Mouse (Mus musculus) left cerebral cortex, postnatal 25 days (tissue): ENCODE measurements around the gene Rps27. TPM values are rescaled to one million over a fixed set of nuclear protein-coding genes. Genes with fewer than 3 reads are reported as not detected.

Experiments used
- DNase-seq, 2 experiments: peaks; one replicate each; pipeline ENCODE4 v3.0.0; 2022; ENCODE audit warnings: low spot score in 2 of 2, mixed read lengths in 1 of 2
- intact Hi-C: fragments of 180-260 bp; cut with DNase I; formaldehyde crosslinking; loops from one replicate; pipeline ENCODE4 v1.15.1; 2025
- total RNA-seq, 2 experiments: library from RNA; stranded (reverse); gene quantifications; 2 replicates each; pipeline ENCODE4 v1.2.3; 2021

Rps27 gene
- total RNA-seq, 2 experiments from 2014 or later = 768 to 783 TPM

DNA sequence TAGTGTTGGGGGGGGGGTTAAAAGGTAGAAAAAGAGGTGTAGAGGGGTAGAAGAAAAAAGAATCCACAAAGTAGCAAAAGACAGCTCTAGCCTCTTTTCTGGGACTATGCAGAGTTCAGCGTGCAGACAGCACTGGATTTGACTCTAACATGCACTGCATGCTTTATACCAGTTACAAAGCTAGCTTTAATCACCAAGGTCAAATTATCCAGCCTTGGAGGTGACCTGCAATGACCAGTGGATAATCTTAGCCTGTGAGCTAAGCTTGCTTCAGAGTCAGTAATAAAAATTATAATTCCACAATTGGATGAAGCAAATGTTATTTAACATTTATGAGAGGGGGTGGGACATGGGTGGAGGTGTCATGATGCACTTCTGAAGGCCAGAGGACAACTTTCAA, 17.8 kb downstream of the Rps27 start:
- intact Hi-C loops = no loop called here
- DNase-seq = no peak

DNA sequence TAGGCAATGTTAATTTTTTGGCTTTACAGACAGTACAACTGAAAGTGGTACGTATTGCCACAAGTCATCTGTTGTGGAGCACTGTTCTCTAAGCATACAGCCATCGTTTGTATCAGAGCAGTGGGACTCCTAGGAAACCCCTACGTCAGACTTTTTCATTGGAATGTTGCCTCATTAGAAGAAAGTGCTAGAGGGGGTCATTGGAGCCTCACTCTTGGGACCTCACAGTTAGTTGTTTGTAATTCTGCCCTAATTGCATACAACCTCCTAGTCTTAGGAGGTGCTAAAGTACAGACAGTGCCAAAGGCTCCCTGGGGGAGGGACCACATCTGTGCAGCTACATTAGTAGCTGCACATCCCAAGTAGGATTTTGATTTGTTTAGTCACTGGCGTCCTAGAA, 18.7 kb downstream of the Rps27 start:
- DNase-seq = no peak

DNA sequence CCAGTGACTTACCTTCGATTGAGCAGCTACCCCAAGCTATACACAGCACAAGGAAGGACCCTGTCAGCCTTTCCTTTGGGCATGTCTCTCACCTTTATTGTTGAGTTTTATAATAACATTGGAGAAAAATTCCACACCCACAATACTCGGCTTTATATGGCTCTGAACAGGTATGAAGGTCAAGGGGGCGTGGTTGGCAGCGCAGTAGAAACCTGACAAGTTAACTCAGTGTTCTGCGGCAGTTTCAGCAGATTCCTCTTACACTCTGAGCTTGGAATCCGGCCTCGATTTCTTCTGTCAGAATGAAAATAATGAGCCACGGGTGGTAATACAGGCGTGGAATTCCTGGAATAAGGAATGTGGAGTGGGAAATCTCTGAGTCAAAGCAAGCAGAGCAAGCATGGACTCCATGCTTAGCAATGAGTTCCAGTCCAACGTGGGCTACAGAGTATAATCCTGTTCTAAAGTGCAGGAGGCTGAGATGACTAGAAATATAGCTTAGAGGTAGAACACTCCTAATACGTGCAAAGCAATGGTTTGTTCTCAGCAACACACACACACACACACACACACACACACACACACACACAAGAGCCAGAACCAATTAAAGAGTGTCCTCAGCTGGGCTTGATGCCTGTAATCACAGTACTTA, 22.5 kb downstream of the Rps27 start:
- intact Hi-C loops = no loop called here
- DNase-seq = no peak

More for the DNA sequence above, 18.7 kb downstream of the Rps27 start:
- intact Hi-C loops = no loop called here

DNA sequence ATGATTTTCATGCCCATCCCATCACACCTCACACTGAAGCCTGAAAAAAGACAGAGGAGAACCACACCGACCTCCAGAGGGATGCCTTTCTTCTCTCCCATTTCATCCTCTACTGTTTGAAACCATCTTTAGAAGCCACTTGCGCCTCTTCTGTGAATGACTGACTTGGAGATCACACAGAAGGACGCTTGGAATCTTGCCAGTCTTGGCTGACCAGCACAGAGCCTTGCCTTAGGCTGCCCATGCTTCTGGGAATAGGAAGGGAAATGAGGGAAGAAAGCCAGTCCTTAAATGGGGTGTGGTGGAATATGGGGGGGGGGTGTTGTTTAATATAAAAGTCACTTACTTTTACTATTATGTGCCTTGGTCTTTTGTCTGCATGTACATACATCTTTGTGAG, 29.9 kb downstream of the Rps27 start:
- DNase-seq = no peak
- intact Hi-C loops = no loop called here

DNA sequence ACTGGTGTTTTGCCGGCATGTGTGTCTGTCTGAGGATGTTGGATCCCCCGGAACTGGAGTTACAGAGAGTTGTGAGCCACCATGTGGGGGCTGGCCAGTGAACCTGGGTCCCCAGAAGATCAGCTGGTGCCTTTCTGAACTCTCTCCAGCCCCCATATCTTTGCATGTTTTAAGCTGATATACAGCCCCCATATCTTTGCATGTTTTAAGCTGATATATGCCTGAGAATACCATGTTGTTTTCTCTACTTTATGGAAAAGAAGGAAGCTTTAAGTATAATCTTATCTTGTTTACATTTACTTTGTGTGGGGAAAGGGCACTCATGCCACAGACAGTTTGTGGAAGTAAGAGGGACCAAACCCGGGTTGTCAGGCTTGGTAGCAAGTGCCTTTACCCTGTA, 33.9 kb downstream of the Rps27 start:
- intact Hi-C loops = no loop called here
- DNase-seq = no peak

Other genes starting within 250 kb of the Rps27 start
- 100 to 1,000 TPM in 1 of 2 experiments, 10 to 100 TPM in 1; 99.7 to 104 TPM for gene Hax1, start 214.9 kb downstream of the Rps27 start, total RNA-seq
- 10 to 100 TPM; 84.3 to 87.2 TPM for gene 4933434E20Rik, start 162.0 kb downstream of the Rps27 start, total RNA-seq
- 100 to 1,000 TPM; 182 to 205 TPM for gene Ubap2l, start 161.0 kb downstream of the Rps27 start, total RNA-seq
- gene Tpm3, start 141.0 kb downstream of the Rps27 start, total RNA-seq = 100 to 1,000 TPM; 190 to 191 TPM
- under 1 TPM; 0.27 to 0.46 TPM for gene Nup210l, start 109.5 kb downstream of the Rps27 start, total RNA-seq
- gene Rab13, start within 50 bp of the Rps27 start, total RNA-seq = 1 to 10 TPM; 6.0 to 8.0 TPM
- gene Jtb, start 17.9 kb upstream of the Rps27 start, total RNA-seq = 10 to 100 TPM; 43.2 to 44.7 TPM
- gene Creb3l4, start 29.9 kb upstream of the Rps27 start, total RNA-seq = not detected
- 10 to 100 TPM; 47.7 to 48.8 TPM for gene Slc39a1, start 34.5 kb upstream of the Rps27 start, total RNA-seq
- 10 to 100 TPM; 25.8 to 30.7 TPM for gene Crtc2, start 40.5 kb upstream of the Rps27 start, total RNA-seq
- gene Dennd4b, start 51.5 kb upstream of the Rps27 start, total RNA-seq = 10 to 100 TPM; 30.5 to 33.4 TPM
- 10 to 100 TPM; 88.3 to 97.4 TPM for gene Gatad2b, start 79.5 kb upstream of the Rps27 start, total RNA-seq
- 1 to 10 TPM; 7.2 to 8.1 TPM for gene Slc27a3, start 176.3 kb upstream of the Rps27 start, total RNA-seq
- 10 to 100 TPM; 64.3 to 70.2 TPM for gene Ints3, start 220.0 kb upstream of the Rps27 start, total RNA-seq